Comparison of ENCODE assay signal across 9 mouse cellular contexts in the genomic region with DNA sequence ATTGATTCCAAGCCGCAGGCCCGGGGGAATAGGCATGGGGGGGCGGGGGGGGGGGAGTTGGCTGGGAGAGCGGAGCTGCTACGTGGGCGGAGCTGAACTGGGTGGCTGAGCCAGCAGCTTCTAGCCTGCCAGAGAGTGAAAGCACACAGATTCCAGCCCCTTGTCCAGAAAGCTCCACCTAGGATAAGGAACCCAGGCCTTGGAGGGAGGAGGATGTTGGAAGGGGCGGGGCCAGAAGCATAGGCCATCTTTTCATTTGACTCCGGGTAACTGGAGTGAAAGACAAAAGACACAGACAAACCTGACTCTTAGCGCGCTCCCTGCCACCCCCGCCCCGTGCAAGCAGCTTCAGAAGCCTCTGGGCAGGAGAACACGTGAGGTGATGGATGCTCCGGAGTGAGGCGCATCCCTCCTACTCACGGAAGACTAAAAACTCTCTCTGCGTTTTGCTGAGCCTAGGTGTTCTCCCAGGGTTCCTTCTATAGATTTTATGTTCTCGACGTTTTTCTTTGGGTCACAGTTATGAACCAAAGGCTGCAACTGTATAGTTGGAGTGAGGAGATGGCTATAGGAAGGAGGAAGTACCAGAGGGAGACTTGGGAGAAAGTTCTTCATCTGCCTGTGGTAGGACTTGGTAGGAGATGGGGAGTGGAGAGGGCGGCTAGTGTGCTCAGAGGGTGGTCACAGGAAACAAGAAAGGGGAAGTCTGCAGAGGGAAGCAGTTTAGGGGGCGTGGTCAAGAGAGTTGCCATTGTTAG.
DNase-seq lines count a peak whose midpoint lies in the region; ATAC-seq and TF ChIP-seq lines count a peak whose summit lies in the region.
"Had no signal": no experiment of that assay in that cellular context is flagged by ENCODE, and none has a peak within 500 bp of the region (broad histone marks: within the 10 kb centered on the region; RNA-seq: fewer than 3 reads in every experiment).

No protein-coding gene starts in this region.

- H3K4me3 ChIP-seq in embryonic fibroblast, embryonic 13.5 days (ENCODE audit: insufficient read depth, low read length) = peak overlapping the region; percentile 33
- peak overlapping the region; percentile 43 for H3K4me3 ChIP-seq in heart, embryonic 12.5 days
- peak overlapping the region; percentile 47 for H3K4me3 ChIP-seq in kidney, embryonic 16.5 days (ENCODE audit: low read length)
- peak overlapping the region; percentile 40 for H3K4me3 ChIP-seq in liver, embryonic 11.5 days (ENCODE audit: low read depth, low read length)
- peak overlapping the region; percentile 40 for H3K4me3 ChIP-seq in stomach, embryonic 15.5 days (replicated peaks)

- no peaks in the 10 kb centered on the region for H3K36me3 ChIP-seq in heart, embryonic 12.5 days
- no peaks in the 10 kb centered on the region for H3K36me3 ChIP-seq in kidney, embryonic 16.5 days (ENCODE audit: insufficient read depth, low read length)
- no peaks in the 10 kb centered on the region for H3K36me3 ChIP-seq in liver, embryonic 11.5 days (ENCODE audit: control insufficient read depth, insufficient read depth, low read length)
- H3K36me3 ChIP-seq in stomach, embryonic 15.5 days = no peaks in the 10 kb centered on the region
- H3K36me3 ChIP-seq: G1E had no signal

- ATAC-seq in heart, embryonic 12.5 days (ENCODE audit: insufficient number of reproducible peaks, low FRiP score) = peak; percentile 83
- ATAC-seq in kidney, embryonic 16.5 days (ENCODE audit: low FRiP score, low TSS enrichment) = peak; percentile 95
- peak; percentile 75 for ATAC-seq in liver, embryonic 11.5 days (replicated peaks; ENCODE audit: low FRiP score)
- peak; percentile 81 for ATAC-seq in monocyte, adult 5-6 weeks (replicated peaks; ENCODE audit: insufficient number of reproducible peaks, low FRiP score, low TSS enrichment, poor library complexity, severe bottlenecking)
- ATAC-seq in stomach, embryonic 15.5 days (ENCODE audit: insufficient read depth, low FRiP score, low read depth) = peak; percentile 92

- H3K4me2 ChIP-seq in heart, embryonic 12.5 days = peak overlapping the region; percentile 71
- peak overlapping the region; percentile 65 for H3K4me2 ChIP-seq in kidney, embryonic 16.5 days (replicated peaks; ENCODE audit: low read depth, low read length)
- H3K4me2 ChIP-seq in liver, embryonic 11.5 days = peak overlapping the region; percentile 63
- H3K4me2 ChIP-seq in stomach, embryonic 15.5 days = peak overlapping the region; percentile 74

- H3K4me1 ChIP-seq in embryonic fibroblast, embryonic 13.5 days (ENCODE audit: control insufficient read depth, insufficient read depth, low read length) = peaks cover 5% of the 10 kb centered on the region; the same call in 1 of the 2 replicates
- H3K4me1 ChIP-seq in heart, embryonic 12.5 days (replicated peaks) = peaks cover 21% of the 10 kb centered on the region
- H3K4me1 ChIP-seq in kidney, embryonic 16.5 days (ENCODE audit: insufficient read depth, low read length) = peaks cover 21% of the 10 kb centered on the region
- H3K4me1 ChIP-seq in liver, embryonic 11.5 days (replicated peaks; ENCODE audit: control insufficient read depth, insufficient read depth, low read length) = peaks cover 9% of the 10 kb centered on the region; the same call in 1 of the 2 replicates
- peaks cover 19% of the 10 kb centered on the region; the same call in 1 of the 2 replicates for H3K4me1 ChIP-seq in stomach, embryonic 15.5 days

- DNase-seq in urinary bladder, adult 18-20 months (ENCODE audit: low spot score in 2 of 2) = peak; percentile 18 to 47
- DNase-seq in urinary bladder, adult 2 months (ENCODE audit: low spot score) = no peak
- DNase-seq in liver, embryonic 11.5 days (ENCODE audit: low spot score) = peak; percentile 47

- no peaks in the 10 kb centered on the region for H3K9me3 ChIP-seq in heart, embryonic 12.5 days (replicated peaks)
- H3K9me3 ChIP-seq in kidney, embryonic 16.5 days (ENCODE audit: low read length) = no peaks in the 10 kb centered on the region
- no peaks in the 10 kb centered on the region for H3K9me3 ChIP-seq in liver, embryonic 11.5 days (ENCODE audit: control insufficient read depth, low read length)
- no peaks in the 10 kb centered on the region for H3K9me3 ChIP-seq in stomach, embryonic 15.5 days

- 0 out of 2 replicates have a peak overlapping the region, but pooled peaks have one; percentile 17 for H3K27ac ChIP-seq in embryonic fibroblast, embryonic 13.5 days (ENCODE audit: insufficient read depth, low read length)
- peak overlapping the region; percentile 43; the same call in 1 of the 2 replicates for H3K27ac ChIP-seq in heart, embryonic 12.5 days (ENCODE audit: poor library complexity, severe bottlenecking)
- H3K27ac ChIP-seq in kidney, embryonic 16.5 days (ENCODE audit: low read length) = peak overlapping the region; percentile 90
- H3K27ac ChIP-seq in liver, embryonic 11.5 days (ENCODE audit: low read depth, low read length) = peak overlapping the region; percentile 71
- H3K27ac ChIP-seq in stomach, embryonic 15.5 days = peak overlapping the region; percentile 83

- TF ChIP-seq POLR2A in embryonic fibroblast, embryonic 13.5 days (IDR thresholded peaks at IDR 0.05; ENCODE audit: low read depth, low read length) = 0 out of 2 replicates have a peak, but pooled peaks have one; percentile 45

- WGBS in heart, embryonic 12.5 days = under 1% methylated on average over 20 of the region's 21 CpGs
- WGBS in kidney, embryonic 16.5 days = 0% methylated on average over 18 of the region's 21 CpGs
- WGBS in liver, embryonic 11.5 days = 2% methylated on average over 21 of the region's 21 CpGs
- under 1% methylated on average over 21 of the region's 21 CpGs for WGBS in stomach, embryonic 15.5 days

- H3K27me3 ChIP-seq in heart, embryonic 12.5 days (replicated peaks) = peaks cover 26% of the 10 kb centered on the region
- H3K27me3 ChIP-seq in kidney, embryonic 16.5 days (ENCODE audit: insufficient read depth, low read length) = no peaks in the 10 kb centered on the region
- no peaks in the 10 kb centered on the region; the same call in 1 of the 2 replicates for H3K27me3 ChIP-seq in liver, embryonic 11.5 days (replicated peaks; ENCODE audit: control insufficient read depth, insufficient read depth, low read length)
- 0 out of 2 replicates have a peak, but pooled peaks cover under 1% of the 10 kb centered on the region for H3K27me3 ChIP-seq in stomach, embryonic 15.5 days (replicated peaks)

- no peak for TF ChIP-seq CTCF in embryonic fibroblast, embryonic 13.5 days (IDR thresholded peaks at IDR 0.05; ENCODE audit: borderline replicate concordance, insufficient read depth, low read length)

- H3K9ac ChIP-seq in heart, embryonic 12.5 days = peak overlapping the region; percentile 8; the same call in 1 of the 2 replicates
- peak overlapping the region; percentile 66 for H3K9ac ChIP-seq in kidney, embryonic 16.5 days (replicated peaks; ENCODE audit: low read length)
- H3K9ac ChIP-seq in liver, embryonic 11.5 days (ENCODE audit: low read depth, low read length) = peak overlapping the region; percentile 37; the same call in 1 of the 2 replicates
- H3K9ac ChIP-seq in stomach, embryonic 15.5 days = peak overlapping the region; percentile 29; the same call in 1 of the 2 replicates

Comparison
In these comparisons a context has a peak if more than half of its experiments do, and no peak if none do; other contexts are left out.
1. H3K27ac ChIP-seq: peak in every context shown above with its lines; median percentile 90 in kidney, embryonic 16.5 days; 83 in stomach, embryonic 15.5 days; 71 in liver, embryonic 11.5 days; 43 in heart, embryonic 12.5 days; 17 in embryonic fibroblast, embryonic 13.5 days.
2. H3K9ac ChIP-seq: peak in every context shown above with its lines; median percentile 66 in kidney, embryonic 16.5 days; 37 in liver, embryonic 11.5 days; 29 in stomach, embryonic 15.5 days; 8 in heart, embryonic 12.5 days.